Mouse (Mus musculus) hindbrain, embryonic 15.5 days (tissue): ENCODE measurements around the gene Zfp287. TPM values are rescaled to one million over a fixed set of nuclear protein-coding genes. Genes with fewer than 3 reads are reported as not detected.

Experiments used
- ATAC-seq: fragments of 200-750 bp; cut with Nextera tagmentation; 2 replicates; pipeline ENCODE4 v1.8.0; 2017; ENCODE audit warnings: low read depth, moderate number of reproducible peaks, moderate TSS enrichment; ENCODE audit not compliant: low FRiP score
- H3K27ac ChIP-seq: fragments of 300-500 bp; sonication (generic); replicated peaks from 2 replicates; pipeline ENCODE4 v1.5.1; 2015; ENCODE audit warnings: mild to moderate bottlenecking, inconsistent platforms
- H3K27me3 ChIP-seq: fragments of 300-500 bp; sonication (generic); 2 replicates; pipeline ENCODE4 v1.6.1; 2015; ENCODE audit warnings: control low read depth, inconsistent platforms
- H3K36me3 ChIP-seq: fragments of 300-500 bp; sonication (generic); 2 replicates; pipeline ENCODE4 v1.6.1; 2015; ENCODE audit warnings: control low read depth, inconsistent platforms
- H3K4me1 ChIP-seq: fragments of 300-500 bp; sonication (generic); replicated peaks from 2 replicates; pipeline ENCODE4 v1.6.1; 2015; ENCODE audit warnings: control low read depth, inconsistent platforms
- H3K4me2 ChIP-seq: fragments of 300-500 bp; sonication (generic); 2 replicates; pipeline ENCODE4 v1.6.1; 2015; ENCODE audit warnings: moderate library complexity, mild to moderate bottlenecking, inconsistent platforms
- H3K4me3 ChIP-seq: fragments of 300-500 bp; sonication (generic); 2 replicates; pipeline ENCODE4 v1.5.1; 2015; ENCODE audit warnings: mild to moderate bottlenecking, inconsistent platforms
- H3K9ac ChIP-seq: fragments of 300-500 bp; sonication (generic); 2 replicates; pipeline ENCODE4 v1.6.1; 2015; ENCODE audit warnings: inconsistent platforms
- H3K9me3 ChIP-seq: fragments of 300-500 bp; sonication (generic); 2 replicates; pipeline ENCODE4 v1.6.1; 2016; ENCODE audit warnings: control low read depth, inconsistent platforms
- WGBS: fragments of 180-500 bp; shearing (Covaris S2); methylation state at CpG from one replicate; pipeline ENCODE4 v1.1.7; 2015; 5-methylcytosine and 5-hydroxymethylcytosine counted together
- polyA plus RNA-seq: library from polyadenylated mRNA; unstranded; fragments of >200 nt; fragmentation: Nextera tagmentation; extraction: Ambion mirVana; gene quantifications from 2 replicates; pipeline ENCODE4 v1.2.1, GENCODE M21; 2015

Zfp287 gene
- polyA plus RNA-seq, 1 experiment from 2014 or later = 20.2 TPM

- Histone ChIP-seq H3K27ac (no peak overlapping the region), H3K4me3 (no peak overlapping the region), H3K4me2 (no peak overlapping the region), H3K36me3 (no peaks in the 10 kb centered on the region), H3K9me3 (no peaks in the 10 kb centered on the region), H3K27me3 (no peaks in the 10 kb centered on the region), H3K4me1 (no peaks in the 10 kb centered on the region), H3K9ac (no peak overlapping the region)
- no peak for ATAC-seq
- WGBS = 63% methylated on average over 4 of the region's 4 CpGs
Measured at GRCm38 (mm10) chr11:62660885-62661284, 70.8 kb downstream of the Zfp287 start.

- Histone ChIP-seq H3K4me3 (no peak overlapping the region), H3K9me3 (no peaks in the 10 kb centered on the region), H3K27me3 (no peaks in the 10 kb centered on the region), H3K9ac (no peak overlapping the region), H3K27ac (no peak overlapping the region), H3K4me2 (no peak overlapping the region), H3K36me3 (no peaks in the 10 kb centered on the region), H3K4me1 (peaks cover 18% of the 10 kb centered on the region)
- 85% methylated on average over 3 of the region's 3 CpGs for WGBS
- ATAC-seq = no peak
Measured at GRCm38 (mm10) chr11:62652080-62652479, 79.6 kb downstream of the Zfp287 start.

DNA sequence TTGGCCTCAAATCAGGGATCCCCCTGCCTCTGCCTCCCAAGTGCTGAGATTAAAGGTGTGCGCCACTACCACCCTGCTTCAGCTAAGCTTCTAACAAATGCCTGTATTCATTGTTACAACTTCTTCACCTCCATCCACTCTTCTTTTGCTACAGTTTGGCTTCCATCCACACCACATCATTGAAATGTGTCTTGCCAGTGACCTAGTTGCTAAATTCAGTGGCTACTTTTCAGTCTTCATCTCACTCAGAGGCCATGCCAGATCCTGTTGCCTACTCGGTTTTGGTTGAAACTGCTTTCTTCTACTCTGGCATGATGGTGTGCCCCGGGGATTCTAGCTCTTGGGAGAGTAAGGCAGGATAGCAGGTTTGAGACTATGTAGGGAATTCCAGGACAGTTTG lies 80.1 kb downstream of the Zfp287 start:
- no peaks in the 10 kb centered on the region for H3K36me3 ChIP-seq
- H3K4me3 ChIP-seq = no peak overlapping the region
- no peaks in the 10 kb centered on the region for H3K9me3 ChIP-seq
- no peak overlapping the region for H3K9ac ChIP-seq
- ATAC-seq = no peak
- no peak overlapping the region for H3K27ac ChIP-seq
- H3K4me2 ChIP-seq = no peak overlapping the region
- H3K4me1 ChIP-seq = peaks cover 24% of the 10 kb centered on the region
- WGBS = 91% methylated on average over 3 of the region's 3 CpGs
- no peaks in the 10 kb centered on the region for H3K27me3 ChIP-seq

Other genes with a start within 250 kb of the Zfp287 start
- 56.8 and 57.3 TPM in 2 replicates for gene Cenpv, start 192.6 kb downstream of the Zfp287 start, polyA plus RNA-seq
- 4,365 and 4,386 TPM in 2 replicates for gene Ubb, start 180.7 kb downstream of the Zfp287 start, polyA plus RNA-seq
- 30.9 and 31.2 TPM in 2 replicates for gene Trpv2, start 157.4 kb downstream of the Zfp287 start, polyA plus RNA-seq
- 12.4 and 12.9 TPM in 2 replicates for gene Lrrc75a, start 83.4 kb downstream of the Zfp287 start, polyA plus RNA-seq
- 23.7 and 26.4 TPM in 2 replicates for gene Mmgt2, start 83.2 kb downstream of the Zfp287 start, polyA plus RNA-seq
- not detected in 2 replicates for gene Gm10428, start 21.2 kb upstream of the Zfp287 start, polyA plus RNA-seq
- gene Zfp286, start 57.6 kb upstream of the Zfp287 start, polyA plus RNA-seq = 27.0 and 31.0 TPM in 2 replicates
- 8.1 and 8.4 TPM in 2 replicates for gene Trim16, start 88.3 kb upstream of the Zfp287 start, polyA plus RNA-seq
- 0.18 and 0.66 TPM in 2 replicates for gene Fbxw10, start 115.2 kb upstream of the Zfp287 start, polyA plus RNA-seq
- gene Tvp23b, start 147.6 kb upstream of the Zfp287 start, polyA plus RNA-seq = 52.4 and 53.8 TPM in 2 replicates
- gene Cdrt4, start 219.3 kb upstream of the Zfp287 start, polyA plus RNA-seq = not detected in 2 replicates